ENCODE assay signal across 21 mouse cellular contexts in the genomic region with DNA sequence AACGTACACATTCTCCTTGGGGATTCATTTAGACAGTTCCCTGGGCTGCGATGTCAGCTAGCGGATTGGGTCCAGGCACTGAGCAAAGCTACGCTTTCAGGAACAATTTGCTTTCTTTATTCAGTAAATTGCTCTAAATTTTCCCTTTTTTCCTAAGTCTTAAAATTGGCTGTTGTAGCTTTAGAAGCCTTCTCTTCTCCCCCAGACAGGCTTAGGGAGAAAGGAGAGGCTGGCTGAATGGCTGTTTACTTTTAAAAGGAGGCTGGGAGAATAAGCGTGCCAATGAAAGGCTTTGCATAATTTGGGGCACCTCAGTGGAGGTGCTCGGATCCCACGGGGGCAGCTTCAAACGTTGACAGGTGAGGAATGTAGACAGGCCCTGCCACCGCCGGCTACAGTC.
A peak's percentile ranks its signal among the peaks of the same experiment; 100 is the strongest.
DNase-seq lines count a peak whose midpoint lies in the region; ATAC-seq and TF ChIP-seq lines count a peak whose summit lies in the region.
"Had no signal": no experiment of that assay in that cellular context is flagged by ENCODE, and none has a peak within 500 bp of the region (broad histone marks: within the 10 kb centered on the region; RNA-seq: fewer than 3 reads in every experiment).

No protein-coding gene starts in this region.

- H3K36me3 ChIP-seq in embryonic facial prominence, embryonic 11.5 days (replicated peaks; ENCODE audit: control insufficient read depth, insufficient read depth, low read depth, low read length): no peaks in the 10 kb centered on the region
- no peaks in the 10 kb centered on the region for H3K36me3 ChIP-seq in embryonic facial prominence, embryonic 10.5 days (replicated peaks)
- H3K36me3 ChIP-seq in midbrain, embryonic 13.5 days: no peaks in the 10 kb centered on the region
- no peaks in the 10 kb centered on the region for H3K36me3 ChIP-seq in midbrain, postnatal 0 days (ENCODE audit: insufficient read depth, low read length)
- H3K36me3 ChIP-seq in forebrain, embryonic 16.5 days (ENCODE audit: control insufficient read depth, insufficient read depth): no peaks in the 10 kb centered on the region
- H3K36me3 ChIP-seq: limb, embryonic 13.5 days; liver, embryonic 12.5 days had no signal

- H3K4me3 ChIP-seq in embryonic facial prominence, embryonic 11.5 days (ENCODE audit: low read depth, low read length): no peak overlapping the region
- no peak overlapping the region for H3K4me3 ChIP-seq in embryonic facial prominence, embryonic 10.5 days
- H3K4me3 ChIP-seq in midbrain, embryonic 13.5 days (replicated peaks): no peak overlapping the region
- H3K4me3 ChIP-seq in midbrain, postnatal 0 days (ENCODE audit: low read depth, low read length): no peak overlapping the region
- H3K4me3 ChIP-seq in forebrain, embryonic 16.5 days (replicated peaks; ENCODE audit: low read length): no peak overlapping the region
- H3K4me3 ChIP-seq: gastrocnemius, adult 2 months; limb, embryonic 13.5 days; liver, embryonic 12.5 days had no signal

- DNase-seq in embryonic facial prominence, embryonic 11.5 days (ENCODE audit: low spot score): peak; percentile 18
- DNase-seq in embryonic facial prominence, embryonic 10.5 days (ENCODE audit: low spot score): no peak
- DNase-seq in midbrain, postnatal 0 days (ENCODE audit: low spot score): no peak
- no peak for DNase-seq in layer of hippocampus, postnatal 14 days (ENCODE audit: low spot score in 2 of 2)
- no peak for DNase-seq in gastrocnemius, adult 18-20 months (ENCODE audit: low spot score)
- no peak for DNase-seq in natural killer cell, adult 2 months (ENCODE audit: low spot score in 2 of 2)
- DNase-seq: adrenal gland, postnatal 25 days; cerebellum, adult 11-12 months; gastrocnemius, adult 2 months; kidney, postnatal 4 days; lung, adult 18-20 months; lung, postnatal 10 days; right cerebral cortex, postnatal 14 days; thymus, adult 2 months had no signal

- H3K9me3 ChIP-seq in embryonic facial prominence, embryonic 11.5 days (replicated peaks; ENCODE audit: control insufficient read depth, low read length): no peaks in the 10 kb centered on the region
- no peaks in the 10 kb centered on the region for H3K9me3 ChIP-seq in embryonic facial prominence, embryonic 10.5 days
- no peaks in the 10 kb centered on the region for H3K9me3 ChIP-seq in midbrain, embryonic 13.5 days
- H3K9me3 ChIP-seq in midbrain, postnatal 0 days (ENCODE audit: low read length): no peaks in the 10 kb centered on the region
- no peaks in the 10 kb centered on the region for H3K9me3 ChIP-seq in forebrain, embryonic 16.5 days (ENCODE audit: control insufficient read depth, low read length)
- H3K9me3 ChIP-seq: limb, embryonic 13.5 days had no signal

- 19% methylated on average over 10 of the region's 10 CpGs for WGBS in embryonic facial prominence, embryonic 11.5 days
- WGBS in embryonic facial prominence, embryonic 10.5 days: 25% methylated on average over 10 of the region's 10 CpGs
- WGBS in midbrain, embryonic 13.5 days: 8% methylated on average over 10 of the region's 10 CpGs
- 12% methylated on average over 10 of the region's 10 CpGs for WGBS in midbrain, postnatal 0 days
- WGBS in forebrain, embryonic 16.5 days: 3% methylated on average over 10 of the region's 10 CpGs

- ATAC-seq in embryonic facial prominence, embryonic 11.5 days (replicated peaks; ENCODE audit: insufficient number of reproducible peaks, low FRiP score, low TSS enrichment, low read depth): no peak
- ATAC-seq in midbrain, embryonic 13.5 days: no peak
- ATAC-seq in midbrain, postnatal 0 days (ENCODE audit: low FRiP score): no peak
- peak; percentile 51 for ATAC-seq in forebrain, embryonic 16.5 days
- ATAC-seq: hindbrain, embryonic 16.5 days; intestine, embryonic 16.5 days; liver, embryonic 12.5 days had no signal

- H3K9ac ChIP-seq in embryonic facial prominence, embryonic 11.5 days (replicated peaks; ENCODE audit: low read length): no peak overlapping the region
- no peak overlapping the region for H3K9ac ChIP-seq in midbrain, embryonic 13.5 days (replicated peaks)
- no peak overlapping the region for H3K9ac ChIP-seq in midbrain, postnatal 0 days (replicated peaks; ENCODE audit: low read length, poor library complexity, severe bottlenecking)
- no peak overlapping the region for H3K9ac ChIP-seq in forebrain, embryonic 16.5 days (replicated peaks; ENCODE audit: low read depth, low read length)
- H3K9ac ChIP-seq: limb, embryonic 13.5 days; liver, embryonic 12.5 days had no signal

- TF ChIP-seq CTCF in midbrain, postnatal 0 days (IDR thresholded peaks at IDR 0.05): no peak

- no peak overlapping the region for H3K27ac ChIP-seq in embryonic facial prominence, embryonic 11.5 days (replicated peaks; ENCODE audit: low read depth, low read length)
- no peak overlapping the region for H3K27ac ChIP-seq in embryonic facial prominence, embryonic 10.5 days (replicated peaks)
- peak overlapping the region; percentile 14 for H3K27ac ChIP-seq in midbrain, embryonic 13.5 days
- H3K27ac ChIP-seq in midbrain, postnatal 0 days (ENCODE audit: low read depth, low read length): no peak overlapping the region
- peak overlapping the region; percentile 48 for H3K27ac ChIP-seq in forebrain, embryonic 16.5 days (ENCODE audit: low read length)
- H3K27ac ChIP-seq: gastrocnemius, adult 2 months; limb, embryonic 13.5 days; liver, embryonic 12.5 days; stomach, postnatal 0 days had no signal

- no peak overlapping the region for H3K4me2 ChIP-seq in embryonic facial prominence, embryonic 11.5 days (ENCODE audit: low read depth, low read length)
- no peak overlapping the region for H3K4me2 ChIP-seq in midbrain, embryonic 13.5 days (replicated peaks)
- H3K4me2 ChIP-seq in midbrain, postnatal 0 days (ENCODE audit: low read depth, low read length, poor library complexity, severe bottlenecking): no peak overlapping the region
- peak overlapping the region; percentile 20 for H3K4me2 ChIP-seq in forebrain, embryonic 16.5 days (ENCODE audit: low read length)
- H3K4me2 ChIP-seq: limb, embryonic 13.5 days; liver, embryonic 12.5 days had no signal

- no peaks in the 10 kb centered on the region for H3K27me3 ChIP-seq in embryonic facial prominence, embryonic 11.5 days (ENCODE audit: control insufficient read depth, insufficient read depth, low read length)
- no peaks in the 10 kb centered on the region for H3K27me3 ChIP-seq in embryonic facial prominence, embryonic 10.5 days (replicated peaks; ENCODE audit: low read depth, poor library complexity, severe bottlenecking)
- no peaks in the 10 kb centered on the region for H3K27me3 ChIP-seq in midbrain, embryonic 13.5 days
- H3K27me3 ChIP-seq in midbrain, postnatal 0 days (ENCODE audit: insufficient read depth, low read length): no peaks in the 10 kb centered on the region
- H3K27me3 ChIP-seq in forebrain, embryonic 16.5 days (replicated peaks; ENCODE audit: control insufficient read depth, insufficient read depth, low read length): no peaks in the 10 kb centered on the region
- H3K27me3 ChIP-seq: limb, embryonic 13.5 days; liver, embryonic 12.5 days had no signal

- peaks cover 4% of the 10 kb centered on the region; the same call in 1 of the 2 replicates for H3K4me1 ChIP-seq in embryonic facial prominence, embryonic 11.5 days (ENCODE audit: control insufficient read depth, insufficient read depth, low read length)
- peaks cover 33% of the 10 kb centered on the region for H3K4me1 ChIP-seq in embryonic facial prominence, embryonic 10.5 days
- peaks cover 39% of the 10 kb centered on the region for H3K4me1 ChIP-seq in midbrain, embryonic 13.5 days (replicated peaks)
- peaks cover 10% of the 10 kb centered on the region for H3K4me1 ChIP-seq in midbrain, postnatal 0 days (ENCODE audit: insufficient read depth, low read length)
- peaks cover 35% of the 10 kb centered on the region for H3K4me1 ChIP-seq in forebrain, embryonic 16.5 days (replicated peaks; ENCODE audit: control insufficient read depth, insufficient read depth, low read length)
- H3K4me1 ChIP-seq: liver, embryonic 12.5 days had no signal

Comparison
In these comparisons a context has a peak if more than half of its experiments do, and no peak if none do; other contexts are left out.
1. H3K27ac ChIP-seq: peak in midbrain, embryonic 13.5 days (single experiment) and forebrain, embryonic 16.5 days (single experiment); none in embryonic facial prominence, embryonic 11.5 days (single experiment), embryonic facial prominence, embryonic 10.5 days (single experiment) and midbrain, postnatal 0 days (single experiment).